Mouse (Mus musculus): ENCODE measurements around the gene Nptx1.

Nptx1 gene

DNA sequence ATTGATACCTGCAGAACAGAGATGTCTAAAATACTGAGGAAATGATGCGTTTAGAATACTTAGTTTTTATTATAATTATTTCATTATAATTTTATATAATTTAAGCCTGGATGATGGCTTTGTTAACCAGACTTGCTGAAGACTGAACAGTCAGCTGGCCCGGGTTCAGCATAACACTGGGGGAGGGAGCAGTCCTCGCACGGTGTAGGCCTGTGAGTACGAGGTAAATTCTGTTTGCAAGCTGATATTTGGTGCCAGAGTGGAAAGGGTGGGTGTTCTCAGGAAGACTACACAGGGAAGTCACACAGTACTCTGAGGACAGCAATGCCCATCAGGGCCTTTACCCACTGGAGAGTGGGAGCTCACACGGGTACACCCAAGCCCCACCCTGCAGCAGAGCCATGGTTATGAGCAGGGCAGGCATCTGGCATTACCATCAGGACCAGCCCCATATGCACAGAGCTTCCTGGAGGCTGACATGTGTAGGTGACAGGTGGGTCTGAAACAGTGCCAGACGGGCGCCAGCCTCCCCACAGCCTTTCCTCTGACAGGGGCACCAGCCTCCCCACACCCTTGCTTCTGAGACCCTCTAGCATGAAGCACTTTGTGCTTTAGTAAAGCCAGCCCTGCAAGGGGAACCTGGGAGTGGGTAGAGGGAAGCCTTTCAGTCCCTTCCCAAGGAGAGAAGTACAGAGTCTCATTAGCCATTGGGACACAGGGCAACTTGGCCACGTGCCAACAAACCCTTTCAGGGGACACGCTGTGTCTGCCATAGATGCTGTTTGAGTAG, 3.2 kb upstream of the Nptx1 start:
- no peak for DNase-seq (ENCODE audit: low read depth)

DNA sequence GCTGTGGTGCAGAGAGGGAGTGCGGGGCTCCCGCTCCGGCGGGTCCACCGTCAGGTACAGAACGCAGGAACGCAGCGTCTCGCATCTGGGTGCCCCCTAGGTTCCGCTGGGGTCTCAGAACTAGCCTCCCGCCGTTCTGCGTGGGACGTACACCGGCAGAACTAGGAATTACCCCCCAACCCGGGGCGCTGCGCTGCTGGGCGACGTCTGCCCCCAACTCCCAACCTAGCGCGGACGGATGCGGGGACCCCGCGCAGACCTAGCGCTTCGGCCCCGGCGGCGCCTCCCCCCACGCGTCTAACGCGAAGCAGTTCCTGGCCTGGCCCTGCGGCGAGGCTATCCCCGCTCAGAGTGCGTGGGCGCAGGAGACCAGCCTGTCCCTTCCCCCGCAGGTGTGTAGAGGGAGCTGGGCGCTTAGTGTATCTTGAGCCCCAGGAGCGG, 1.8 kb upstream of the Nptx1 start:
- DNase-seq (ENCODE audit: low read depth), result no peak

DNA sequence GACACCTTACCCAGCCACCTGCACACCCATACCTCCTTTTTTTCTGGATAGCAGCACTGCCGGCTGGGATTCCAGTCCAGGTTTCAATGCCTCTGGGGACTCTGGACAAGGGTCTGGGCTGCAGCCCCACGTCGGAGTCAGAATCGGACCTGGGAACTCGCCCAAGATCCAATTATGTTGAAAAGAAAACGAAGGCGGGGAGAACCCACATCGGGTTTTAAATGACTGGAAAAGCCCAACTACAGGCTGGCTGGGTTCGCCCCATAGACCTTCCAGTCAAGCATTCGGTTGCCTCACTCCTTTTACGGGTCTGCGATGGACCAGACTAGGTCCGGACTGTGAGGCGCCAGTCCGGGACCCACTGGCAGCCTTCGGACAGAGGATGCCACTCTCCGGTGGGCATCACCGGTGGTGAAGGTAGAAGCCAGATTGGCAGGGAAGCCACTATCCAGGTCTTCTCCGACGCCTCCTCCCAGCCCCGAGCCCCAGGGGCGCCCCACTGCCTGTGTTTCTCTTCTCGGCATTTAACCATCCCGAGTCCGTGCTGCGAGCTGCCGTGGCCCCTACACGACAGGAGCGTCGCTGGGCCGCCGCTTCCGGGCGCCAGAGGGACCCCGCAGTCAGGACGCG, 1.3 kb upstream of the Nptx1 start:
- no peak for DNase-seq (ENCODE audit: low read depth)

DNA sequence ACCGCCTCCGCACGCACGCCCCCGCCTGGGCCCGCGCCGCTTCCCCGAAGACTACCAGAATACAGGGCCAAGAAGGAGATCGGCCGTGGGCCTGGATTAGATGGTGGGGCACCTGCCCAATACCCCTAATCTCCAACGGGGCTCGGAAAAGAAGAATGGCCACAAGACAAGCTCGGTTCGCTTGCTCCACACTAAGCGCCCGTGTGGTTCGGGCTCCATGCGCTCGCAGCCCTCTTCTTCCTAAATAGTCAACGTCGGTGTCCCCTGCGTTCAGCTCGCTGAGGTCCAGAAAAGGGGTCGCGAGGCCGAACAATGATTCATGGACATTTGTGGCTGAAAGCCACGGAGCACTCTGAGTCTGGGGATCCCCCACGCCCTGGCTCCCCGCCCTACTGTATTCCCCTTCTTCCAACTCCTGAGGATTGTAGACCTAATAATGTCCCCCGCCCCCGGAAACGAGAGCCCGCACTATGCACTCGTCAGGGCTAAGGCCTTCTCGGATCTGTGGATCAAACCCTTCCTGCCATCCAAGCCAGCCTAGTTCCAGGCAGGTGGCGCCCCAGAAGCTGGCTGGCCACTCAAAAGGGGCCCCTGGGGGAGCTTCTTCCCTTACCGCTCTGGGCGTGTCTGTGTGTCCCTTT, 518 bp upstream of the Nptx1 start:
- no peak for DNase-seq (ENCODE audit: low read depth)

DNA sequence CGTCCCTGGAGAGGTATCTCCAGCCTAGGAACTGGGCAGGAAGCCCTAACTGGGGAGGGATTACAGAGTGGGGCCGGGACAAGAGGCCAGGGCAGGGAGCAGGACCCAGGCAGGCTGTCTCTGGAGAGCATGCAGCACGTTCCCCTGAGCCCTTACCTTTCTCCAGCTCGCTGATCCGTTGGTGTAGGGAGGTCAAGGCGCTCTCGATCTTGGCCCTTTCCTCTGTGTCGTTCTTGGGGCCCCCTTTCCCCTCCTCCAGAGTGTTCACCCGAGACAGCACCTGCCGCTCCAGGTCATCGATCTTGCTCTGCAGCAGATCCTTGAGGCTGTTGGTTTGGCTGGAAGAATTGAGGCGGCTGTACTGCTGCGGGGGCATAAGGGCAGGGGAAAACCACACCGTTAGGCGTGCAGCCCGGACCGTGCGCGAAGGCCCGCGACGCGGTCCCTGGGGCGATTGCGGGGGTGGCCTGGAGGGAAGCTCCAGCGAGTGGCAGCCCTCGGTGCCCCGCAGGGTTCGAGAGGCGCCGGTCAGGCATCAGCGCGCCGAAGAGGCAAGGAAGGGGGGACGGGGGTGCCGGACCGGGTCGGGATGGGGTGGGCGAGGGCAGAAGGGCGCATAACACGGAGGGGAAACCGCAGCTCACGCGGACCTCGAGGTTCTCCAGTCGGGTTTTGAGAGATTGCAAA, 914 bp downstream of the Nptx1 start:
- DNase-seq (ENCODE audit: low read depth), result no peak

DNA sequence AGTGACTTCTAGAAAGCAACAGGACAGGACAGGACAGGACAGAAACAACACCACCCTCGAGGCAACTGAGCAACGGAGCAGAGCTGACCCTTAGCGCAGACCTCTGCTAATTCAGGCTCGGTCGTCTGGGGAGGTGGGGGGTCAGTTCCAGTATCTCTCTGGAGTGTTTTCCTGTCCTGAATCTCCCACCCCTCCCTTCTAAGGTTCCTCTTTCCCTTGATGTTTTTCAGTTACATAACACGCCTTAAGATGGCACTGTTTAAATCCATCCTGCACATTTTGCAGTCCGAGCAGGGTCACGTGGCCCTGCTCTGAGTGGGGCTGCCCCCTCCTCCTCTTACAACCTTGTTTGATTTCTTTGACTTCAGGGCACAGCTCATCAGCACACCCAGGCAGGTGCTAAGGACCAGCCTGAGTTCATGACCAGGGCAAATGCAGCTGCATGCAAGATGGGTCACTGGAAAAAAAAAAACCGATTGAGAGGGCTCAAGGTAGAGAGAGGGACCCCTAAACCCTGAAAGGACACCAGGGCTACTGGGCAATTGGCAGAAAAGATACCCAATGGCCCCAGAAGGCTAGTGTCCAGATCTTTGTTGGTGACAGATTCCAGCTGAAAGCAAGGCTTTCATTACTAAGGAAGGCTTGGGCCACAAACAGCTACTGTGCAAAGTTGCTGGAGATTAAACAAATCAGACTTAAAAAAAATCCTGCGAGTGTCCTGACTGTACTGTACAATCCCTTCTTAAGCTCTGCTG, 1.6 kb downstream of the Nptx1 start:
- DNase-seq (ENCODE audit: low read depth), result no peak

DNA sequence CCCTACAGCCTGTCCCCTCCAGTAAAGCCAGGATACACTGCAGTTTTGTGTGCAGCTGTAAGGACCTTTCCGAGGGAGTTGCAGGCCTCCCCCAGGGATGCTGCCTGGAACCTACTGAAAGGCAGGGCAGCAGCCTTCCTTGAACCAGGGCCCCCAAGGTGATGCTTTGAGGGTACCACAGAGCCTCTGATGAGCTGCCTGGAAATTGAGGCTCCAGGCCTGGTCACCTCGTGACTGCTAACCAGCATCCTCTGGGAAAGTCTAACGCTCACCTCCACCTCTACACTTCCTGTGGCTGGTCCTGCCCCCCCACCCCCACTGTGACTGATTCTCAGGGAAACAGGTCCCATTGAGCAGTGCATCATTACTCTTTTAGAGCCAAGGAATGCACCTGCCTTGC, 2.3 kb downstream of the Nptx1 start:
- no peak for DNase-seq (ENCODE audit: low read depth)

DNA sequence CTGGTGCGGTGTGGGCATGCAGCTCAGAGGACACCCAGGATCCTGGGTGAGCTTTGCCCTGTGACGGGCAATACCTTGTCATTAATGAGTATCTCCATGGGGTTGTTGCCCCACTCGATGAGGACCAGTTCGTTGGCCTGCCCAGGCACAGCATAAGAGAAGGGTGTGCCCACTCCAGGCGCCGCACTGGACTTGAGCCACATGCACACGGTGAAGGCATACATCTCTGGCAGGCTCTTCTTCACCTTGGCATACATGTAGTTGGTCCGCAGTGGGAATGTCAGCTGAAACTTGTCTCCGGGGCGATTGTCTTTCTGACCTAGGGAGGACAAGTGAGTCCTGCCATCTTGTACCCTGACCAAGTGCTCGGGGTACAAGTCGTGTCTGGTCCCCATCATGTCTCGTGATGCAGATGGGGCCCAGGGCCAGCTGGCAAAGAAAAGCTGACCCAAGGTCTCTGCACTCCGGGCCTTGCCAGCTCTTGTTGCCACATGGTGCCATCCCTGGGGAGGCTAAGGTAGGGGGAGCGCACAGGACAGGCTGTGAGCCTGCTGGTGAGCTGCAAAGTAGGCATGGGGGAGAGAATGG, 2.9 kb downstream of the Nptx1 start:
- no peak for DNase-seq (ENCODE audit: low read depth)

DNA sequence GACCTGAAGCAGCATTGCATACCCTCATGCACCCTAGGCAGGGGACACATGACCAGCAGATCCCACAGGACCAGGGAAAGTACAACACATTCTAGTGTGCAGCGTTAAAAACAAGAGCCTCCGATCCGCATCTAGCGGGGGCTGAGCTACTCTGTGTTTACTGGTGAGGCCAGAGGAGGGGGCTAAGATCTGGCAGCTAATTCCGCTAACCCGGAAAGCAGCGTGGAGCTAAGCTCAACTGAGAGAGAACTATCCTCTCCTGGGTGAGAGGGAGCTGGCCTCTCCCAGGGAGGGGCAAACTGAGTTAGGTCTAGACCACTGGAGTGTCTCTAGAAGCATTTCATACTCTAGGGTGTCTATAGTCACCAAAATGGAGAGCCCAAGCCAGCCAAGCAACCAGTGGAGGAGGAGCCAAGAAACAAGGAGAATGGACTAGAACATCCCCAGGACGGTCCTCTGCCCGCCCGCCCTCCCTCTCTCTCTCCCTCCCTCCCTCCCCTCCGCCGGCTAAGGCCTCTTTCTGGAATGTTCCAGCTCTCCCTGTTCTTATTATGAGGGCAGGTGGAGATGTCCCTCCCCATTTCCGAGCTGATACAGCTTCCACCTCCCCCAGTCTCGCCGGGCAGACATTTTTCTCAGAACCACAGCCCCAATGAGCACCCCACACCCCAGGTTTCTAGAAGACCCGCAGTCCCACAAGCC, 3.6 kb downstream of the Nptx1 start:
- DNase-seq (ENCODE audit: low read depth), result no peak

DNA sequence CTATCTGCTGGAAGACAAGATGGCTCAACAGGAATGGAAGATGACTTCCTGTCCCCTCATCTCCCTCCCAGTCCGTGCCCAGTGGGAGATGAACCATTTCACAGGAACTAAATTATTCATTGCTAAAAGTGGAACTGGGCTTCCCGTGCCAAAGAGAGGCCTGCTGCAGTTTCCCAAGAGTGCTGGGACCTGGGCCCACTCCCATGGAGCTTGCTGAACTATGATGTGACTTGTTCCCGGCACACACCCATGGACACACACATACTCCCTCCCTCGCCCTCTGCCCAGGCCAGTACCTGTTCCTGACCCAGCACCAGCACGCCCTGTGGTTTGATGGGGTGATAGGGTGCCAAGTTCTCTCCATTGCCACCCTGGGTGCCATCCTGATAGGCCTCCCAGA, 4.7 kb downstream of the Nptx1 start:
- no peak for DNase-seq (ENCODE audit: low read depth)

DNA sequence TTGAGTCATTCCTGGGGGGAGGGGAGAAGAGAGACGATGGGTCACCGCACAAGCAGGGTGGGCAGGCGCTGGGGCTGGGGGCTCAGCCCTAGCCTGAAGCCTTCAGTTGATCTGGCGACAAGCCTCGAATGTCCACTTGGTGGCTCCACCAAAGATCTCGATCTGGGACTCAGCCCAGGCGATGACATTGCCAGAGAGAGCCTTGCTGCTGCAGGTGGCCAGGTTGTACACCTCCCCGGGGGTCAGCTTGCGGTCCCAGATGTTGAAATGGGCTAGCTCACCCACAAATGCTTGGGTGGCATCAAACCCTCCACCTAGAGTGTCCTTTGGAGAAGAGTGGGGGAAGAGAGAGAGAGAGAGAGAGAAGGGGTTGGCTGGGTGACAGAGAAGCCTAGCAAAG, 5.2 kb downstream of the Nptx1 start:
- no peak for DNase-seq (ENCODE audit: low read depth)

DNA sequence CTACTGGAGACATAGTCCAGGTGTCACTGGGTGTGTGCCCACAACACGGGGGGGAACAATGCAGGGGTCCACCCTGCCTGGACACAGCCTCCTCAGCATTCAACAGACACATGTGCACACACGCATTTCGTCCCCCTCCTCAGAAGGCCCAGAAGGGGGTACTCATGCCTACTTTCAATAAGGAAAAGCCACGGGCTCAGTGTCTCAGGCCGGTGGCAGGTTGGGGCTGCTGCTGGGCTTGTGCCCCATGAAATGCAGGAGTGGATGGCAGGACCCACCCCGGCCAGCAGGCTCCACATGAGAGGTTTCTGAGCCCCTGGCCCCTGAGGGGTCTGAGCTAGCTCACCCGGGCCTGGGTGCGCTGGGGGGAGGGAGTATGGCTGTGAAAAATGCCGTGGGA, 6.5 kb downstream of the Nptx1 start:
- no peak for DNase-seq (ENCODE audit: low read depth)

DNA sequence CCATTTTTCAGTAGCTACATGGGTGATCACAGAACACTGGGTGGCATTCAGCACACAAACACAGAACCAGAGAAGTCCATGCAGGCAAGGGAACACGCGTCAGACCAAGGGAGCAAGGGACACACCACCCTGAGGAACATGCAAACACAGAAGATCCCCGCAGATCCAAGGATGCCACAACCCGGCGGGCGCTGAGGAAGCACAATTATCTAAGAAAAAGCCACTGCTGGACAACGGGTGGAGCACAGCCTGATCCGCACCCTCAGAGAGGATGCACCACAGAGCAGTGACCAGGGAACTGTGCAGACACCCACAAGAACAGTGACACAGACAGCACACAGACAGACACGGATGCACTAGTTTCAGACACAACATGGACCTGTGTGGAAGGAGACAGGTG, 7.0 kb downstream of the Nptx1 start:
- DNase-seq (ENCODE audit: low read depth), result no peak

DNA sequence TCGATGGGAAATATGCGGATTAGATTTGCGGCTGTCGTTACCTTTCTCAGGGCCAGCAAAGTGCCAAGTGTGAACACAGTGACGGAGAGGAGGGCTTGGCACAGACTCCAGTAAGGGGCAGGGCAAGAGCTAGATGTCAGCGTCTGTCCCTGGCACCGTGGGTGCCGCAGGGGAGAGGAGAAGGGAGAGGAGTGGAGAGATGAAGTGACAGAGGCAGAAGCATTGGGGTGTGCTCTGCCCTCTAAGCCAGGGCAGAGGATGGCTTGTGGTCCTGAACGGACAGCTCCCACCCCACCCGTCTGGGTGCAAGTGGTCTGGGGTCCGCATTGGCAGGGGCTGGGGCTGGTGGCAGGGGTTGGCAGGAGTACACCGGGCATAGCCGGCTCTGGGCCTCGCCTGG, 7.6 kb downstream of the Nptx1 start:
- no peak for DNase-seq (ENCODE audit: low read depth)

DNA sequence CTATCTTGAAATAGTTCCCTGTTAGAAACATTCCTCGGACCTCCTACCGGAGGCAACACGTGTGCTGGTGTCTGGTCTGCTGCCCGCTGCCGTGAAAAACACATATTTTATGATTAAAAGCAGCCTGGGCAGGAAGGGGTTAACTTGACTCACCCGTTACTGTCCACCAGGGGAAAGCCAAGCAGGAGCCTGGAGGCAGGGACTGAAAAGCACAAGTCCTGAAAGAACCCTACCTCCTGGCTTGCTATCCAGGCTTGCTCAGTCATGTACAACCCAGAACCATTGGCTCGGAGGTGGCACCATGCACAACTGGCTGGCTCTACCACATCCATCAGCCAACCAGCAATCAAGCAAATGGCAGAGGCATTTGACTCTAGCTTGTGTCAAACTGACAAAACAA, 13.8 kb downstream of the Nptx1 start:
- DNase-seq (ENCODE audit: low read depth), result no peak

DNA sequence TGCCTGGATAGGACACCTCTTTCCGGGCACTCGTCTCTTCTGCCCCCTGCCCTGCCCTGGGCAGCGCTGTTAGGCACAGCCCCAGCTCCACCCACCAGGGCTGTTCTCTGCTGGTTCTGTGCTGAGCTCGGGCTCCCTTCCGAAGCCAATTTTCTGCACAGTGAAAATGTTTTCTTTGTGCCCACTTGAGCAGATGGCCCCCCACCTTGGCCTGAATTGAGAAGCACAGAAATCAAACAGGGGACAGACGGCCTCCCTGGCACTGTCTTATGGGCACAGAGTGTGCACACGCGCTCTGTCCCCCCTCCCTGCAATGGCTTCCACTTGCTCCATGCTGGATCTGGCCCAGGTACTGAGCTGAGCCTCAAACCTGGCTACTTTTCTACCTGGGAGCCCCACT, 15.1 kb downstream of the Nptx1 start:
- DNase-seq (ENCODE audit: low read depth), result no peak

DNA sequence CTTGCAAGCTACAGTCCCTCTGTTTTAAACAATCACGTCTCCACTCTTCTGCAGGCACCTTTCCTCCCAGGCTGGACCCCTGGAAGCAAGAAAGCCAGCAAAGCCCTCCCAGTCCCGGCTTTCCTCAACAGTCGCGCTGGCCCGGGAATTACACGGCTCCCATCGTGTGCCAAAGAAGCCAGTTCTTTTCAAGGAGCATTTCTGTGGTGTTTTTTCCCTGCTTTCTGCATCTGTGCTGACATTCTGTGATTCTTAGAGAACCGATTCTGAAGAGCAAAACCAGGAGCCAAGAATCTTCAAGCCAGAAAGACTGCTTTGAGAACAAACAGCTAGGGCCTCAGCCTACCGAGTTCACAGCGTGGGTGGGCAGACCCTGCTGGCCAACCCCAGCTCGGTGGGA, 18.6 kb downstream of the Nptx1 start:
- DNase-seq (ENCODE audit: low read depth), result no peak

DNA sequence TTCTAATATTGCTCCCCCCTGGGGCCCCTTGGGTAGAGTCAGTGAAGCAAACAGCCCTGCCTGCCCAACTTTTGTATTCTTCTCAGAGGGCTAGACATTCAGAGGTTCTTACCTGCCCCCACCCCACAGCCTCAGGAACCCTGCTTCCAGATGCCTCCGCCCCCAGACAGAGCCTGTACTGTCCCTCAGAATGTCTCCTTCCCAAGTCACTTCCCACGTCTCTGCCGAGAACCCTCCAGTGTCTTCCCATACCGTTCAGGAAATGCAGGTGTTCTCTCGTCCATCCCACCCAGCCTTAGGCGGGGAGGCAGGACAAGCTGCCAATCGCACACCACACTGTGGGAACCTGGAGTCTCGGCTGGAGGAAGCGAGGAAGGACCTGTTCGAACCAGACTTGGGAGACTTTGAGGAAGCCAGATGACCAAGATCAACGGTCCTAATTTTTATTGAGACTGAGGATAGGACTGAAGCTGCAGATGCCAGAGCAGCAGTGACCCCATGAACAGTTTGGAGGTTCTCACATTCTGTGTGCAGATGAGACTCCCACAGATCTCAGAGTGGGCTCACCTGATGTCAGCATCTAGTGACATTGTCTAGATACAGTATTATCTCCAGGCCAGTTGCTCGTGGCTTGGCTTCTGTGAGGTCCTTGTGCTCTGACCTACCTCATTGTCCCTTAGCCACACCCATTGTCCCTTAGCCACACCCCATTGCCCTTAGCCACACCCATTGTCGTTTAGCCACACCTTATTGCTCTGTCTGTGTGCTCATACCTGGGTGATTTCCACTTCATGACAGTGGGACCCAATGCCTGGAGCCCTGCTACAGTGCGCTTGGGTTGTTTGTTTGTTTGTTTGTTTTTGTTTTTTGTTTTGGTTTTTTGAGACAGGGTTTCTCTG, 21.2 kb downstream of the Nptx1 start:
- DNase-seq (ENCODE audit: low read depth), result peak; percentile 31

DNA sequence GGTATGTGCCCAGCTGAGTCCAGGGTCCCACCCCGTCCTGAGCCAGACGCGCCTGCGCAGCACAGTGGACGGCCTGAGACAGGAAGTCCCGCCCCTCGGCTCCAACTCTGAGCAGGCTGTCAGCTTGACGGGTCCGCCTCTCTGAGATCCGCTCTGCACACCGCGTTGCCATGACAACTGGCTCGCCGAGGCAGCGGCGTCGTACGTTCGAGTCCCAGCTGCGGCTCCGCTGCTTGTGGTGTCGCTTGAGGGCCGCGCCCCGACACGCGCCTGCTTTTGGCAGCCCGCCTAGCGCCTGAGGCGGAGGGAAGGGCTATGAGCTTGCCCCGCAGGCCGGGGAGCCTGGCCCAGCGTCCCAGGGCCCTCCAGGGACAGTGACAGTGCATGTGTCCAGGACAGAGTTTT, 23.0 kb downstream of the Nptx1 start:
- peak; percentile 67 for DNase-seq (ENCODE audit: low read depth)

DNA sequence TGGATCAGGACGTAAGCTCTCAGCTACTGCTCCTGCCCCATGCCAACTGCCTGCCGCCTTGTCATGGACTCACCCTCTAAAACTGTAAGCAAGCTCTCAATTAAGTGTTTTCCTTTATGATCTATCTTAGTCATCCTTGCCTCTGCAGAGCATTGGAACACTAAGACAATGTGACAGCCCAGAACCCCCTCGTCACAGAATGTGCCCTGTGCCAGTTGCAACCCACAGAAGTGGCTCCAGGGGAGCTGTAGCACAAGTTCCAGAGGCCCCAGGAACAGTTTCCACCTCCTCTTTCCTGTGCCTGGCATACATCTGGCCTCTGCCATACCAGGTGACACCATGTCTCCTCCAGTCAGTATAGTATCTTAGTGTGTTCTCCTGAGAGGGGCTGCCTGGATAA, 24.2 kb downstream of the Nptx1 start:
- DNase-seq (ENCODE audit: low read depth), result no peak
